Mouse (Mus musculus) kidney, postnatal 36 days (tissue): Measurements from ENCODE around the gene Ccdc42.

ENCODE experiments used
- DNase-seq, 2 experiments: peaks; one replicate each; pipeline ENCODE4 v3.0.0; 2021 to 2022; ENCODE audit warnings: mixed read lengths in 2 of 2

Ccdc42 gene

DNA sequence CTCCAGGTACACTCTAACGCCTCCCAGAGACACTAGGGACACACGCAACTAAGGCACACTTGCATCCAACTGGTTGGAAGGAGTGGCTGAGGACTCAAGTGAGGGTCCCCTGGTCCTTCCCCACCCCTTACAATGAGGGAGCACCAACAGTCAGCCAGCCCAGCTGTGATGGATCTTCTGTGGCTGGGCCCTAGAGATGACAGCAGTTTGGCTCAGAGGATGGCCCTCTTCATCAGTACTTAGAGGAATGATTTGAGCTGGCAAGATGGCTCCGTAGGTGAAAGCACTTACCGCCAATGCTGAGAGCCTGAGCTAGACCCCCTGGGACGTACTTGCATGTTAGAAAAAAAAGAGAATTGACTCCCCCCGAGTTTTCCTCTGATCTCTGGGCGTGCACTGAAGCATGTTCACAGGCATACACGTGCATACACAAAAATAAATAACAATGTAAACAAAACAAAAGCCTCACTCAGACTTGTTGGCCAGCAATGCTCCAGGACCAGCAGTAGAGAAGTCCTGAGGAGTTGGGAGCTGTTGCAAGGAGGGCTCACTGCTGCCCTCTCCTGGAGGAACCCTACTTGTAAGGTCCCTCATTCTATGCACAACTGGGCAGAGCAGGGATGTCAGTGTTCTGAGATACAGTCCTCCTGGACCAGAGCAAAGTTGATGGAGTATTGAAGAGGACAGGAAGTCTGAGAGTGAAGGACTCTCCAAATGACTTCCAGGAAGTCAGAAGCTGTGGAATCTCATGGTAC lies 2.4 kb downstream of the Ccdc42 start:
- DNase-seq: peak; percentile 85 to 96

DNA sequence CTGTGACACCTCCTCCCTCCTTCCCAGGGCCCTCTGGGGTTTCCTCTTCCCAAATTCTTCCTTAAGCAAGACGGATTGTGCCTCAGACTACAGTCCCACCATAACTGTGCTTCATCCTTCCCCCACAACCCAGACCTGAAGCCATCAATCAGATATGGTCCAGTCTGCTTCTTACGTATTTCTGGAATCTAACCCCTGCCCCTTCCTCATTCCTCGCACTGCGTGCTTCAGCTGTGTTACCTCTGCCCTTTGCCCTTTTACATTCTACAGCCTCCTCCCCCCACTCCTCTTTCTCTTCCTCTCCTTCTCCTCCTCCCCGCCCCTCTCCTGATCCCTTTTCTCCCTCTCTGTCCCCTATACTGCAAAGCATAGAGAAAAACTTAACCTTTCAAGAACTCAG lies 4.9 kb downstream of the Ccdc42 start:
- peak in 1 of 2 experiments; percentile 12 for DNase-seq

DNA sequence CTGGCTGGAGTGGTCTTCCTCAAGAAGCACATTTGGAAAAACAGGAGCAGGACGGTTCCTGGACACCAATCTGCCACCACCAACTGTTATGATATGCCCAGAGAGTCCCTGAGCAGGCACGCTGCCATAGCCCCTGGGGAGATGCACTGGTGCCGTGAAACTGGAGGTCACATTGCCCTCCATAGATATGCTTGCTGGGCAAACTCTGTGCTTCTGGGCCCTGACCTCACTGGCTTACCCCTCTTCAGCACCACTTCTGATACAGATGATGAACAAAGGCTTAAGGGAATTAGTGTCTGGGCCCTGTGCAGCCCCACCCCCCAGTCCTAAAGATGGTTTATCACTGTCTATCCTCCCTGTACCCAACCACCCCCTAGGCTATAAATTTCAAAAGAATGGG lies 6.4 kb downstream of the Ccdc42 start:
- DNase-seq: no peak

DNA sequence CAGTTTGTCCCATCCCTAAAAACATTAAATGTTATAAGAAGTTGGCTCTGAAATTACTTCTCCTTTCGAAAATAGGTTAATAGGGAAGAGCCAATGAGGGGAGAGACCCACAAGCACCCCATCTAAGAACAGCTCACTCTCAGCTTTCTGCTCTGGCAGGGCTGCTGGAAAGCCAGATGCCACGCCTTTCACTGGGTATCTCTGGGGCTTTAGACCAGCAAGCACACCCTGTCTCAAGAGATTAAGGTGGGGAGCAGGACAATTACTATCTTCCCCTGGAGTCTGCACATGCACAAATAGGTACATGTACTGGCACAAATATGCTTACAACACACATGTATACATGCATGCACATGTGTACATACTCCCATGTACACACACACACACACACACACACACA lies 11.1 kb downstream of the Ccdc42 start:
- DNase-seq: no peak

DNA sequence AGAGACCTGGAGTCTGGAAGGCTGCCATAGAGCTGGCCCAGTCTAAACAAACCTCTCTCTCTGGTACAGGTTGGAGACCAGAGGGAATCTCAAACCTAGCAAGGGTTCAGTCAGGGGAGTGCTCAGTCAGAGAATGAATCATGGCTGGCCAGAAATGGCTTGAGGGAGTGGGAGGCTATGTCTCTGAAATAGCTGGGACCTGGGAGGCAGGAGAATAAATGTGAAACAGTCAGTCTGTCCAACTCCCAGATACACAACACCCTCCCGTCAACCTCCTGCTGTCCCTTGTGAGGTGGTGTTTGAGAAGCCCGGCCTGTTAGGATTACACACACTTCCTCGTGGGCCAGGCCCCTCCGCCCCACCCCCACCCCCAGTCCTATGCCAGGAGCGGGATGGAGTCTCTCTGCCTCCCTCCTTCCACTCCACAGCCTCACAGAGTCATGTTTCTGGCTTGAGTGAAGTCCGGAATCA lies 13.8 kb downstream of the Ccdc42 start:
- DNase-seq: no peak

DNA sequence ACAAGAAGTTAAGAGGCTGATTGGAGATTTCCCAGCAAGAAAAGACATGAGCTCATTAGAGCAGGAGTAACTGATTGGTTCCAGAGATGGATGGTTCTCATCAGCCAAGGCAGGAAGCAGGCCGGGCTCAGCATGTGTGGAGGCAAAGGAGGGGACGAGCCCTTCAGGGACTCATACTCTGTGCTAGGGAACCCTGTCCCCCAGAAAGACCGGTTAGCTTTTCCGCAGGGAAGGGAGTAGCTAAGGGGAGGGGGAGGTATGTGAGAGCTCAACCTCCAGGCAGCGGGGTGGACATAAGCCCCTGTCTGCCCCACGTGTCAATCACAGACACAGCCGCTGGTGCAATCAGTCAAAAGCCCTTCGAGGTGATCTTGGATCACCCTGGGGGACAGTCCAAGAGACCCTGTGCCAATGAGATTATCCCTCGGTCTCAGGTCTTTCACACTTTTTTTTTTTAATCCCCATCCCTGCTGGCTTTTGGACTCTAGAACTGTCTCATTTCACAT lies 14.7 kb downstream of the Ccdc42 start:
- DNase-seq: no peak

DNA sequence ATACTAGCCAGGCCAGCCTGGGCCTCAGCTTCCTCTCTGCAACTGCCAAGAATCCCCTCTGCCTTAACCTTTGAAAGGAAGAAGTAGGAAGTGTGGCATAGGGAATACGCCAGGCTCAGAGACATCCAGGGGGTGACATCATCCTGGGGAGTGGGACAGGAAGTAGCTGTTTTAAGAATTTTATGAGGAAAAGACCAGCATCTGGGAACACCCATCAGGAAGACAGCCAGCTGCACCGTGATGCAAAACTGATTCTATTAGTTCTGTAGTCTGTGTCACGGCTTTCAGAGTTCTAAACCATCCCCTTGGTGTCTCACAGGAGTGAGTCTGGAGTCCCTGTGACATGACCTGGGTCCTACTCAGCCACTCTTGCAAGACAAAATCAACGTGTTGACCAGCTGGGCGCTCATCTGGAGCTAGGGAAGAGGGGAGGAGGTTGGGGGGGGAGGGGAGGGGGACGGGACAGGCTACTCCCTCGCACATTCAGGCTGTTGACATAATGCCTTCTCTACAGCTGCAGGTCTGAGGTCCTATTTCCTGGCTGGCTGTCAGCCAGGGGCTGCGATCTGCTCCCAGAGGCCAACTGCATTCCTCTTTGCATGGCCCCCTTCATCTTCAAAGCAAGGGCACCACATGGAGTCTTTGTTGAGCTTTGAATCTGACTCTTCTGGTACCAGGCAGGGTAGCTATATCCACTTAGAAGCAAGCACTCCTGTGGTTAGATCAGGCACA lies 15.5 kb downstream of the Ccdc42 start:
- DNase-seq: peak; percentile 20 to 44

DNA sequence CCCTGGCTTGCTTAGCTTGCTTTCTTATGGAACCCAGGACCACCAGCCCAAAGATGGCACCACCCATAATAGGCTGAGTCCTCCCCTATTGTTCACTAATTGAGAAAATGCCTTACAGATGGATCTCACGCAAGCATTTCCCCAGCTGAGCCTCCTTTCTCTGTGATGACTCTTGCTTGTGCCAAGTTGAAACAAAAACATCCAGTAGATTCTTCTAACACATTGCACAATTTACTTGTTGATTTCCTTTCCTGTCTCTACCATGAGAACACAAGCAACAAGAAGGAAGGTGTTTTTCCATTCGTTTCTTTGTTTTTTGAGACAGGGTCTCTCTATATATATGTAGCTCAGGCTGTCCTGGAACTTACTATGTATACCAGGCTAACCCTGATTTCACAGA lies 20.2 kb downstream of the Ccdc42 start:
- no peak for DNase-seq

DNA sequence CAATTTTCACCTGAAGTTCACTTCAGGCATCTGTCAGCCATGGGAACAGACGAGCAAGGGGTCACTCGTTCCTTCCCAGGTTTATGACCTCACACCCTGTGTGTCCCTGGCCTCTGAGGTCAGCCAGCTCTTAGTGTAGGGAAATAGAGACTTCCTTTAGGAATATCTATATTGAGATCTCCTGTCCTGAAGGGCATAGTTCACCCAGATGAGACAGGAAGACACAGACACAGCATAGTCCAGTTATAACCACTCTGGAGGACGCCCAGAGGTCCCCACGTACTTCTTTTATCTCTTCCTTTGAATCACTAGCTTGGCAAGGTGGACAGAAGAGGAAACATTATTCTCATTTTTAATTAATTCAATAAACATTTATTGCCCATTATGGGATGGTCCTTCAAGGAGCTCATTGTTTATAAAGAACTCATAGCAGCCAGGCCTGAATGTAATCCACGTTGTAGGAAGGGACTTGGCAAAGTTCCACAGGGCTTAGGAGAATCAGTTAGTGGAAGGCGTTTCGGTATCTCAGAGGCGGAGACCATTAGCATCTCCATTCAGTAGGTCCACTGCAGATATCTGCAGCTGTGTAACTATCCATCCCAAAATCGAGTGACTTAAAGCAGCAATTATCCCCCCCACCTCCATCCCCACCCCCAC lies 23.2 kb downstream of the Ccdc42 start:
- DNase-seq: peak; percentile 12 to 30

DNA sequence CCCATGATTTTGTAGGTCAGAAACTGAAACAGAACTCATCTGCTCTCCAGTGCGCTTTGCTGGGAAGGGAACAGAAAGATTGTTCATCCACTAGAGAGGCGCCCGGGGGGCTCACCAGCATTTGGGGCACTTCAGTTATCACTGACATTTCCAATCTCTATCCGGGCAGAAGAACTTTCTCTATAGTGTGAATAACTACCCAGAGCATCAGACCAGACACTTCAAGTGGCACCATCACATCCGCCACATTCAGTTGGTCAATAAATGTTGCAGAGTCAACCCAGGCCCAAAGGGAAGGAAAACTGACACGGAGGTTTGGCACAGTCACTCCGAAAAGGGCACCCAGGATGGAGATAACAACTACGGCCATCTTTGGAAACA lies 23.7 kb downstream of the Ccdc42 start:
- no peak for DNase-seq

DNA sequence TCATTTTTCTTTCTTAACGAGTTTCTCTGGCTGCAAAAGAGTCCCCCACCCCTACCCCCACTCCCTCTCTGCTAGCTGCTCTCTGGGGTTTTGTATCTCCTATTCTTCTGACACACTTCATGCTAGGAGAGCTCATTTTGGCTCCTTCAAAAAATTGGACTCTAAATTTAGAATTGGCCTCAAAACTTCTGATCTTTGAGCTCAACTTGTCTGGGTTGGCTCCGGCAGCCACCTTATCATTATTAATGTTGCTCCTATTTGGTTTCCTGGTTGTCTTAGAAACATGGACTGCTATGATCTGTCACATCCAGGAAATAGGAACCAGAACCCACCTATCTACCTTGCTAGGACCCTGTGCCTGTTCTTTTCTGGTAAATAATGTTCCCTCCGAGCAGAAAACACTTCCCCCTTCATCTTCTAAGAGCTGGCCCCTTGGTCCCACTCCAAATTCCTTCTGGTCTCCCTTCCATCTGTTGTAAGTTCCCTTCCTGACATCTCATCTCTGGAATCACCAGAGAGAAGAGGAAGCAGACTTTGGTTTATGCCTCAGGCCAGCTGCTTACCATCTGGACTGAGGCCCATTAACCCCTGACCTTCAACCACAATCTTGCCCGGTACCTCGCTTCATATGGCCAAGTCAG lies 26.4 kb downstream of the Ccdc42 start:
- DNase-seq: peak in 1 of 2 experiments; percentile 15

DNA sequence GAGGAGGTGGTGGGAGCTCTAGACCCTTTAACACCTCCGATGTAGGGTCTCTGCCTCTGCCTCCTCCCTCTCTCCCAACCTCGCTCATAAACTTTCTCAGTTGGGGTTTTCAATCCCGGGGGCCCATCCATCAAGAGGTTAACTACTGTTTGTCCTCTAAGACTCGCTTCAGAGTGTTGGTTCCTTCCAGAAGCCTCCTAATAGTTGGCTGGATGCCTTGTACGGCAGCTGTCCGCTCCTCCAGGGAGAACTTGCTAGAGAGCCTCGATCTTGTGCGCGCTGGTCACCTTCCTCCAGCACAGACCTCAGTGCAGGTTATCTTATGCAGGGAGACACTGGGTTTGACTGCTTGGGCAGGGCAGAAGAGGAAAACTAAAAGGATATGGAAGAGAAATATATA lies 35.9 kb downstream of the Ccdc42 start:
- DNase-seq: peak in 1 of 2 experiments; percentile 20

DNA sequence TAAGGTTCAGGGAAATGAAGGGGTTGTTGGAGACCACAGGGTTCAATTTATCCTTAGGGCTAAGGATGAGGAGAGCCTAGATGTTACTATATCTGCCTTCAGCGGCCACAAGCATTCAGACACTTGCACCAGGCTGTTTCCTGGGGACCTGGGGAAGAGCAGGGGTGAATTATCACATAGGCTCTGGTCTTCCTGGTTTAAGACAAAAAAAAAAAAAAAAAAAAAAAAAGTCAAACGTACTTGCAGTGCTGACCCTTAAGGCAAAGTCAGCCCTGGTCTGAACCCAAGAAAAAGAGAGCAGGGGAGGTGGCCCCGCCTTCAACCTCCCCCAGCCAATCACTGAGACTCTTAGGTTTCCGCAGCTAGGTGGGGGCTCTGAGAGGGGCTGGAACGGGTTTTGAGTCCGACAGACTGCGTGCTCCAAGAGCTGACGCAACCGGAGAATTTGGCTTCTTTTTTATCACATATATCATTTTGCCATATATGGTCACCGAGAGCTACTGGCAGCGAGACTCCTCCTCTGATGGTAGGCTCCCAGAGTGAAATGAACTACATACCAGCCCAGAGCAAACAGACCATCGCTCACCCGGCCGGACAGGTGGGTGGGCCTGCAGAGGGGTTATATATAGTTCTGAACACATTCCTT lies 36.5 kb downstream of the Ccdc42 start:
- peak; percentile 31 to 48 for DNase-seq

DNA sequence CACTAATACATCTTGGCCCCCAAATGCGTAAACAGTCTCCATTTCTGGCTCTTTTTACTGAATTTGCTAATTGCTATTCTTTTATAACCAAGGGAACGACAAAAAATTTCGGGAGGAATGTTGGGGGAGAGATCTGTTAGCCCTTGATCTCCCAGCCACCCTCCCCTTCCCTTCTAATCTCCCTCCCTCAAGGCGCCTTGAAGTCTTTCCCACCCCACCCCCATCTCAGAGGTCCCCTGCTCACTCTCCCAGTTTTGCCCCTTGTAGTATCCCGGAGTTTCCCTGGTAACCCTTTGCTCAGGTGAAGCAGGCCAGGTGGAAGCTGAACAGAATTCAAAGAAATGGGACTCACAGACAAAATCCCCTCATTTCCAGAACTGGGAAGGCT lies 37.0 kb downstream of the Ccdc42 start:
- no peak for DNase-seq

DNA sequence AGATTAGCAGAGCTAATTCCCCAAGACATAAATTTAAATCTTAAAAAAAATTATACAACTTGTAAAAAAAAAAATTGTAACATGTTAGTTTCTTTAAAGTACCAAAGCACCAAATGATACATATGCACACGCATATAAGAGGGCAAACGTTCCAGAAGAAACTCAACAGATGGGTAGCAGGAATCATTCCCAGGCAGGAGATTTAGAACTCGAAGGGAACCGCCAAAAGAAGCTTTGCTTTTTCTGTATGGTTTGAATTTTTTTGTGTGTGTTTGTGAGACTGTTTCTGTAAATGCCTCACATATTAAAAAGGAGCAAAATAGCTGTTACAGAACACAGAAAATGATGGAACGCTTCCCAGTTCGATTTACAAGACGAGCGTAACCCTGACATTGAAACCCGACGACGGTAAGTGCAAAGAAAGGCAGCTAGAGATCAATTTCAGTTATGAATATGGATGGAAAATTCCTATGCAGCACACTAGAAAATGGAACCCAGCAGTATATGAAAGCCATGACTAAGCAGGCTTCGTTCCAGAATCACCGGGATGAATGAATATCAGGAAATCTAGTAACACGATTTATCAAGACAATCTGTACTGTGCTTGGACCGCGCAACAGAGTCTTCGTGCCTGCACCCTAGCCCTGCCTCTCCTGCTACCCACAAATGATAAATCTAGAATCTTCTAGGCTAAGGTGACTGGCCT lies 44.9 kb downstream of the Ccdc42 start:
- no peak for DNase-seq

DNA sequence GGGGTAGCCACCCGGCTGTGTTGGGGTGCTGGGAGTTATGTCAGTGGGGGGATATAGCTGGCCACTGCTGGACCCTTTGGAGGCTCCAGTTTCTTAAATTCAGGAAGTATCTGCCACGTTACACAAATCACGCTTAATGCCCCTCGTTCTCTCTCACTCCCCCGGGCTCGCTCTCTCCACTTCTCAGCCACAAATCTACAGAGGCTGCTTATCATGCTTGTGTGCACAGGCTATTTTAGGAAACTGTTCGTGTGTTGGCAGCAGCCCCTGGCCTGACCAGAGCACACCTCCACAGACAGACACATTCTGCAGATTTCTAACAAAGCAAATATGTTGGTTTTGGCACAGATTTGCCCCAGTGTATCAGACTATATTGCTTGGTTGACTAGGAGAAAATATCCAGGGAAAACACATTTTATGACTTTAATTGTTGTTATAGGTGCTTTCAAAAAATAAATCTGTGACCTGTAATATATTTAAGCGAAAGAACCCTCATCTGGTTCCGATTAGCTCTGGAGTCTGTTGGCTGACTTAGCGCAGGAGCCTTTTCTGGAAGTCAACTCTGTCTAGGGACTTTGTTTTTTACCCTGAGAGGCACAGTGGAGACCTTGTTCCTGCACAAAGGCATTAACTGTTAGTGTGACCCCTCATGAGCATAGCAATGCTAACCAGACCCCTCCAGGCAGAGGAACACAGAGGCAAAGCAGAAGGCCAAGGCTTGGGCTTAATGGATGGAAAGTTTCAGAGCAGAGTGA lies 51.2 kb downstream of the Ccdc42 start:
- peak; percentile 17 to 30 for DNase-seq

DNA sequence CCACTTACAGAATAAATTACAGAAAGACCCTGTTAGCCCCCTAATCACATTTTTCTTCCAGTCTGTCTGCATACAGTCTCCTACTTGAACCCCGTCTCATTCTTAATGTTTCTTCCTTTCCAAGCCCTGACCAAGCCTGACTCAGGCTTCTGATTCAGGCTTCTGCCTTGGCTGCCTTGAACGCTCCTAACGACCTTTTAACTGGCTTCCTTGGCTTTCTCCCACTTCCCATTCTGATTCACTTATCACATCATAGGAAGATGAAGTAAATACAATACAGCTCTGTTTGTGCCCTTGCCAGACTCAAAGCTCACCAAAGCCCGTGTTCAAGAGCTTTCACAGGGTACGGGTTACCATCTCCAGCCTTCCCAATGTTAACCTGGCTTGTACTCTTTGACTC lies 54.5 kb downstream of the Ccdc42 start:
- no peak for DNase-seq

DNA sequence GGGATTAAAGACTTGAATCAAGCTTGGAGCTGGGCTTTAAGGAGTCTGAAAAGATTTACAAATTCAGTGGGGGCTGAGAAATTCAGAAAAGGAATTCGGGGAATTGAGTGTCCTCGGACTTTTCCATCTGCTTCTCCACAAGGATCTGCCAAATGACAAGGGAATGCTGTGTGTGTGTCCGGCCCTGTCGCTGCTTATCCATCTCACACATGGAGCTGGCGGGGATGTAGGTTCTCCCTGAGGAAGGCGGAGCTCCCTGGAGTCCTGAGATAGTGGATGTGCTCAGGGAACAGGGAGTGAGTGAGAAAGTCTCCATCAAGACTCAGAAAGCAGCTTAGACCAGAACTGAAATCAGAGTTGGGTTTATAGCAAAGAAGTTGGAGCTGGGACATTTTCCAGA lies 58.0 kb downstream of the Ccdc42 start:
- DNase-seq: peak in 1 of 2 experiments; percentile 38
